Mouse (Mus musculus): ENCODE results near the gene Pde3a. TPM values are rescaled to one million over a fixed set of nuclear protein-coding genes. Genes with fewer than 3 reads are reported as not detected.

Pde3a gene
- total RNA-seq, 1 experiment from 2014 or later = 0.10 TPM

DNA sequence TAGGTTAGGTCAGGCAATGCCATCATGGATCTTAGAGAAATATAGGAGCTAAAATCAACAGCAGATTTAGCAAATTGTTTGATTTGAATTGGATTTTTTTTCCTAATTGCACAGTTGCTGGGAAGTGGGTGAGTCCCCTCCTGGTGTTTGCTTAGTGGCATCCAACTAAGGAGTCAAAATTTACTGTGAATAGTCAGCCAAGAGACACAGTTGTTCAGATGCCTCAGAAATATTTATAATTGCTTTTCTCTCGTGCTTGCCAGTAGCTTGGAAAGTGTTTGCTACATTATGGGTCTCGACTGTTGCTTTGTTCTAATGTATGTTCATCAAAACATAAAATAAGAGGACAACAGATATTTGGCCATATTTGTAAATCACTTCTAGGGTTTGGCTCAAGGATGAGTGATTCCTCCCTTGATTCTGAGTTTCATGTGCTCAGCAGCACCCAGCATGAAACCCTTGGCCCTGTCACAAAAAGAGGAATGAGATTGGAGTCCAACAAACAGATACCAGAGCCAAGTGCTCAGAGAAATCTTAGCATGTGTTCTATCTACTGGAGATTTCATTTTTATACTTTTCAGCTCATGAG lies 125.5 kb downstream of the Pde3a start:
- ATAC-seq (replicated peaks; ENCODE audit: insufficient number of reproducible peaks, low FRiP score, low TSS enrichment, poor library complexity, severe bottlenecking) = no peak

GRCm38 (mm10) chr6:141375155-141375554 lies 126.1 kb downstream of the Pde3a start:
- no peak for ATAC-seq (replicated peaks; ENCODE audit: insufficient number of reproducible peaks, low FRiP score, low TSS enrichment, poor library complexity, severe bottlenecking)

GRCm38 (mm10) chr6:141380927-141381326 lies 131.9 kb downstream of the Pde3a start:
- no peak for ATAC-seq (replicated peaks; ENCODE audit: insufficient number of reproducible peaks, low FRiP score, low TSS enrichment, poor library complexity, severe bottlenecking)

- ATAC-seq (replicated peaks; ENCODE audit: insufficient number of reproducible peaks, low FRiP score, low TSS enrichment, poor library complexity, severe bottlenecking) = no peak
These were observed 132.4 kb downstream of the Pde3a start for GRCm38 (mm10) chr6:141381473-141381872.

DNA sequence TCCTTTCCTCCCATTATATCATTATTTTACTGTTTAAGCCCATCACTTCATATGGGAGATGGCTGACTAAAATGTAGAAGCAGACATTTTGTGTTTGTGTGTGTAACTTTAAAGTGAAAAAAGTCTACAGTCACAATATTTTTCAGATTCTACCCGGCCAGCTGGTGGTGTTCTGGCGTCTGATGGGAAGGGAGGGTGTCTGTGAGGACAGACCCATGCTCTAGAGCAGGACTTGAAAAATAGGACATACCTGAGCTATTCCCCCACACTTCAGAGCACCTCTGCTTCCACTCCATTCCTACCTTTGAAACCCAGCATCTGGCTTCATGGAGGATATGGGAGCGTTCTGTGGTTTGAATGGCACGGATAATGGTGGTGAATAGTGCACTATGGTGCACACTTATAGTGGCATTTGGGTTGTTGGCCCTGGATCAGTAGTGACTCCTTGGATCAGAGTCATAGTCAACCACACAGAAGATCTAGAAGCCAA lies 132.9 kb downstream of the Pde3a start:
- no peak for ATAC-seq (replicated peaks; ENCODE audit: insufficient number of reproducible peaks, low FRiP score, low TSS enrichment, poor library complexity, severe bottlenecking)

- ATAC-seq (replicated peaks; ENCODE audit: insufficient number of reproducible peaks, low FRiP score, low TSS enrichment, poor library complexity, severe bottlenecking) = no peak
These were observed 139.0 kb downstream of the Pde3a start for GRCm38 (mm10) chr6:141388104-141388503.

DNA sequence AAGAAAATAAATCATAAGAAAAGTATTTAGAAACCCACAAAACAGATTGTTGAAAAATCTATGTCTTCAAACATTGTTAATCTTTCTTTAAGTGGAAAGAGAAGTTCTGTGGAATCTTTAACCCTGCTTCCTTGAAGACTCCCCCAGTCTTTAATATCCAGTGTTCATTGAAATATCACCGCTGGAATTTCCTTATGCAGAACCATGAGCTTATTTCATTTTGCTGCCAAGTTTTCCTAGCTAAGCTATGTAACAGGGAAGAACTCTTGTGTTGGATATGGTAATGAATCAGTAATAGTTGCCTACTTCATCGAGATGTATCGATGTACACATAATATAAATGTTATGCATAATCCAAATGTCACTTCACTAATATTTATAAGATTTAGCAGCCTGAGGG lies 146.9 kb downstream of the Pde3a start:
- ATAC-seq (replicated peaks; ENCODE audit: insufficient number of reproducible peaks, low FRiP score, low TSS enrichment, poor library complexity, severe bottlenecking) = no peak

GRCm38 (mm10) chr6:141399411-141399810 lies 150.3 kb downstream of the Pde3a start:
- ATAC-seq (replicated peaks; ENCODE audit: insufficient number of reproducible peaks, low FRiP score, low TSS enrichment, poor library complexity, severe bottlenecking) = no peak

- ATAC-seq (replicated peaks; ENCODE audit: insufficient number of reproducible peaks, low FRiP score, low TSS enrichment, poor library complexity, severe bottlenecking) = no peak
These were observed 154.9 kb downstream of the Pde3a start for GRCm38 (mm10) chr6:141403943-141404342.

- ATAC-seq (replicated peaks; ENCODE audit: insufficient number of reproducible peaks, low FRiP score, low TSS enrichment, poor library complexity, severe bottlenecking) = no peak
These were observed 155.6 kb downstream of the Pde3a start for GRCm38 (mm10) chr6:141404649-141405048.

- no peak for ATAC-seq (replicated peaks; ENCODE audit: insufficient number of reproducible peaks, low FRiP score, low TSS enrichment, poor library complexity, severe bottlenecking)
These were observed 156.4 kb downstream of the Pde3a start for GRCm38 (mm10) chr6:141405496-141405895.

DNA sequence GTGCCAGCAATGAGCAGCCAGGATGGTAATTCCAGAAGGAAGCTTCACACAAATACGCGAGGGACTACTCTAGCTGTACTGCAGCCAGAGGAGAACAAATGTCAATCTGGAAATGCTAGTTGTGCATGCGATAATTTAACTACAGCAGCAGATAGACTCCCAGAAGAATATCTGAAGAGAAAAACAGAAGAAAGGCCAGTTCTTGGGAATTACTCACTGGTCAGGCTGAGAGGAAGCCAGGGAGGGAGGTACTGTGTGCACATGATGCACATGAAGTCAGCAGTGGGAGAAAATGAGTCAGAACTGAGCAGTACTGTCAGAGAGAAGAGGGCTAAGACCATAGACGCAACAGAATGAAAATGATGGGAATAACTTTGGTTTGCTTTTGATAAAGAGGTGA lies 159.7 kb downstream of the Pde3a start:
- no peak for ATAC-seq (replicated peaks; ENCODE audit: insufficient number of reproducible peaks, low FRiP score, low TSS enrichment, poor library complexity, severe bottlenecking)

DNA sequence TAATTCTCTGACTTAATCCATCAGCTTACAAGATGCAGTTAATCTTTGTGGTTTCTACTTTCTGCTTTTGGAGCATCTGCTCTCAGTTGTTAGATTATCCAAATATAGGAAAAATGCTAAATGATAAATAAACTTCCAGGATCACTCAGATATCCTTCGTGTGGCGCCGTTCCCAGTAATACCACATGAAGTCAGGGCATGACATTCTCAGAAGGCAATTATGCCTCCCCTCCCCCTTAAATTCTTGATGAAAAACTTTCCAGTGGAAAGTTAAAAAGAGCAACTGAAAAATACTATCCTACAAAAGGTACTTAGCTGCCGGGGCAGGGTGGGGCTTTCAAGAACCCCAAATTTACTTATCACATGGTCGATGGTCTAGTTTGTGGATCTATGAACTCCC lies 161.8 kb downstream of the Pde3a start:
- no peak for ATAC-seq (replicated peaks; ENCODE audit: insufficient number of reproducible peaks, low FRiP score, low TSS enrichment, poor library complexity, severe bottlenecking)

DNA sequence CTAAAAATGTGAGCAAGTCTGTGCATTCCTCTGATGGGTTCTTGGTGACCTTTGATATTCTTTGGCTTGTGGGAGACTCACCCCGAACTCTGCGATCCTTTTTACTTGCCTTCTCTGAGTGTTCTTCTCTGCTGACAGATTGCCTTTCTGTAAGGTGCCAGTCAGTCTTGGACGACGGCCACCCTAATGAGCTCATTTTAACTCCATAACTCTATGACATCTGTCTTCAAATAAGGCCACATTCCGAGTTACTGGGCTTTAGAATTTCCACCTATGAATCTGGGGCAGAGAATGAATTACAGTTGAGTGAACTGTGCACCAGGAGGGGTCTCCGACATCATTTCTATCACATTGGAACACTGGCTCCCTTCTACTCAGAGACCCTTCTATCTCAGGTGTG lies 176.0 kb downstream of the Pde3a start:
- ATAC-seq (replicated peaks; ENCODE audit: insufficient number of reproducible peaks, low FRiP score, low TSS enrichment, poor library complexity, severe bottlenecking) = no peak

DNA sequence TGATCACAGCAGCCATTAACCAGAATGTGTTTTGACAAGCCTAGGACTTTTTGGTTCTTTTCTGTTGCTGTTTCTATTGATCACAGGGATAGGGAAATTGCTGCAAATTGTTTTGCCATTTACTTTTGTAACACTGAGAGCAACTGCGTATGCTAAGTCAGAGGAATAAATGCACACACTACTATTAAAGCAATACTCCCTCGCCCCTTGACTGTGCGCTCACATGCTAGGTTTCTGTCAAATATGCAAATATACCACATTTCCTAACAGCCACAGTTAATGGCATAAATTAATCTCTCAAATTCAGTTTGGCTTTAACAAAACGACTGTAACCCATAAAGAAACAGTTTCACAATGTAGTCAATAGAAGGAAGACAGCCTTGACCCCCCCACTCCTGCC lies 179.5 kb downstream of the Pde3a start:
- no peak for ATAC-seq (replicated peaks; ENCODE audit: insufficient number of reproducible peaks, low FRiP score, low TSS enrichment, poor library complexity, severe bottlenecking)

DNA sequence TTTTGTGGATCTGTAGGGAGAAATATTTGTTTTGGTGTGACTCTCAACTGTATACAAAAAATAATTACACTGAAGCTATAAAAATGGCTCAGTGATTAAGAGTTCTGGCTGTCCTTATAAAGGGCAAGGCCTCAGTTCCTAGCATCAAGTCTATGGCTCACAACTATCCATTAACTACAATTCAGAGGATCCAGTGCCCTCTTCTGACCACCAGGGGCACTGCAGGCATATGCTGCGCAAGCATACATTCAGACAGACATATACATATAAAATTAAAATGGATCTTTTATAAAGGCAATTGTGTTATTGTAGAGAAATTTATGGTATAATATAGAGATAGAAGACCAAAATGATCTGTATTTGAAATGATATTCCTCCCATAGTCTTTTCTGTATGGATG lies 181.1 kb downstream of the Pde3a start:
- no peak for ATAC-seq (replicated peaks; ENCODE audit: insufficient number of reproducible peaks, low FRiP score, low TSS enrichment, poor library complexity, severe bottlenecking)

DNA sequence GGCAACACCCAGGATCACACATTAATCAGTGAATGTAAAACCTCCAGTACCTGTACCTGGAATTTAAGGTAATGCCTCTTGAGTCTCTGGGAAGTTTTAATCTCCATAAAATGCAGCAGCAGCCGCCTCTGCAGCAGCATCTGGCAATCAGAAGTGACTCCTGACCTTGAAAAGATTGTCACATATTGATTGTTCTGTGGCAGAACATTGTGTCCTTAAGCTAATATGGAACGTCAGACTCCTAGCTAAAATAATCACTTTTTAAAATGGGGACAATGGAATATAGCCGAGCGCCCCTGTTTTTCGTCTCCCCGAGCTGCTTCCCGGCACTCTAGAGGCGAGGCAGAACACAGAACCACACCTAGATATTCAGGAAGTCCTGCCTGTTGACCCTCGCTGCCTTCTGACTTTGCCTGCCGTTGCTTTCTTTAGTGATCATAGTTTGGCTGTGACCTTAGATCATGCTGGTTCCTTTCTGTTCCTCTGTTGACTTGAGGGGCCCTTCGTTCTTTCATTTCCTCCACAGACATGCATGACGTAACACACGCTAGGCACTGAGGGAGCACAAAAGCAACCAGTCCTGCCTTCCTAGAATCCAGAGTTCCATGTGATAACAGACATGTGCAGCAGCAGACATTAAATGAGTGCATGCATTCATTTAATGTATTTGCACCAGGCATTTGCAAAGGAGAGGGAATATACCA lies 183.4 kb downstream of the Pde3a start:
- no peak for ATAC-seq (replicated peaks; ENCODE audit: insufficient number of reproducible peaks, low FRiP score, low TSS enrichment, poor library complexity, severe bottlenecking)

GRCm38 (mm10) chr6:141433917-141434756 lies 185.1 kb downstream of the Pde3a start:
- ATAC-seq (replicated peaks; ENCODE audit: insufficient number of reproducible peaks, low FRiP score, low TSS enrichment, poor library complexity, severe bottlenecking) = no peak

- no peak for ATAC-seq (replicated peaks; ENCODE audit: insufficient number of reproducible peaks, low FRiP score, low TSS enrichment, poor library complexity, severe bottlenecking)
These were observed 186.1 kb downstream of the Pde3a start for GRCm38 (mm10) chr6:141435160-141435559.

- ATAC-seq (replicated peaks; ENCODE audit: insufficient number of reproducible peaks, low FRiP score, low TSS enrichment, poor library complexity, severe bottlenecking) = no peak
These were observed 190.9 kb downstream of the Pde3a start for GRCm38 (mm10) chr6:141439965-141440364.
